Mouse (Mus musculus) bone marrow, adult 2 months (tissue): ENCODE results near the gene Zfyve1. TPM values are rescaled to one million over a fixed set of nuclear protein-coding genes. Genes with fewer than 3 reads are reported as not detected.

Experiments
- H3K27ac ChIP-seq: fragments of 200-500 bp; 2 replicates; pipeline ENCODE4 v1.5.1; 2012; ENCODE audit warnings: low read depth, mild to moderate bottlenecking, control low read depth, inconsistent platforms, low read length; ENCODE audit not compliant: control insufficient read depth, poor library complexity, insufficient read depth
- H3K4me1 ChIP-seq: fragments of 200-500 bp; 2 replicates; pipeline ENCODE4 v1.6.1; 2011; ENCODE audit warnings: low read length; ENCODE audit not compliant: control insufficient read depth, insufficient read depth
- H3K4me3 ChIP-seq: fragments of 200-500 bp; replicated peaks from 2 replicates; pipeline ENCODE3; 2011; ENCODE audit warnings: mild to moderate bottlenecking, low read depth, low read length, control low read depth; ENCODE audit not compliant: control insufficient read depth
- CTCF ChIP-seq: fragments of 200-500 bp; IDR thresholded peaks from 2 replicates; pipeline ENCODE4 v1.5.1; 2011; ENCODE audit warnings: low read length, control low read depth; ENCODE audit not compliant: control insufficient read depth, insufficient read depth
- POLR2A ChIP-seq: fragments of 200-500 bp; IDR thresholded peaks from 2 replicates; pipeline ENCODE4 v1.6.1; 2011; ENCODE audit warnings: low read depth, mild to moderate bottlenecking, control low read depth, low read length, borderline replicate concordance; ENCODE audit not compliant: control insufficient read depth
- WGBS: fragments of 180-500 bp; shearing (Covaris S2); methylation state at CpG from one replicate; pipeline ENCODE4 v1.1.7; 2018; 5-methylcytosine and 5-hydroxymethylcytosine counted together
- polyA plus RNA-seq: library from polyadenylated mRNA; stranded (reverse); fragments of >200 nt; gene quantifications from 2 replicates; pipeline ENCODE4 v1.2.4, GENCODE M21; 2011; ENCODE audit warnings: low replicate concordance; ENCODE audit not compliant: missing spikeins, insufficient read depth, insufficient read length

The Zfyve1 gene
- polyA plus RNA-seq, 1 experiment = 17.5 TPM

GRCm38 (mm10) chr12:83524329-83524728 is 72.7 kb downstream of the Zfyve1 start:
- WGBS = 78% methylated on average over 5 of the region's 5 CpGs
- no peak overlapping the region for H3K4me3 ChIP-seq
- TF ChIP-seq CTCF (no peak), POLR2A (no peak)
- H3K27ac ChIP-seq = no peak overlapping the region
- peaks cover 2% of the 10 kb centered on the region; the same call in 1 of the 2 replicates for H3K4me1 ChIP-seq

- whole genome bisulfite sequencing = 93% methylated on average over 4 of the region's 4 CpGs
- TF ChIP-seq POLR2A (no peak), CTCF (no peak)
- H3K4me3 ChIP-seq = no peak overlapping the region
- no peak overlapping the region for H3K27ac ChIP-seq
- H3K4me1 ChIP-seq = peaks cover 2% of the 10 kb centered on the region; the same call in 1 of the 2 replicates
Measured at GRCm38 (mm10) chr12:83523892-83524291, 73.1 kb downstream of the Zfyve1 start.

GRCm38 (mm10) chr12:83523056-83523455 is 74.0 kb downstream of the Zfyve1 start:
- H3K4me3 ChIP-seq = no peak overlapping the region
- WGBS = 89% methylated on average over 6 of the region's 6 CpGs
- H3K4me1 ChIP-seq = peaks cover 2% of the 10 kb centered on the region; the same call in 1 of the 2 replicates
- TF ChIP-seq POLR2A (no peak), CTCF (no peak)
- H3K27ac ChIP-seq = no peak overlapping the region

GRCm38 (mm10) chr12:83521083-83521482 is 75.9 kb downstream of the Zfyve1 start:
- 36% methylated on average over 8 of the region's 8 CpGs for WGBS
- H3K4me3 ChIP-seq = no peak overlapping the region
- H3K27ac ChIP-seq = no peak overlapping the region
- no peaks in the 10 kb centered on the region for H3K4me1 ChIP-seq
- no peak for TF ChIP-seq CTCF
- no peak for TF ChIP-seq POLR2A

GRCm38 (mm10) chr12:83520311-83520890 is 76.6 kb downstream of the Zfyve1 start, which contains the start of gene Dcaf4:
Dcaf4 (plus strand) TSS chr12:83520466.
- Histone ChIP-seq H3K4me1 (no peaks in the 10 kb centered on the region), H3K4me3 (peak within 1 kb of the TSS; percentile 97), H3K27ac (peak within 1 kb of the TSS; percentile 57; the same call in 1 of the 2 replicates)
- under 1% methylated on average over 32 of the region's 32 CpGs for WGBS
- TF ChIP-seq POLR2A = no peak
- TF ChIP-seq CTCF = peak; percentile 32; the same call in 1 of the 2 replicates

- 59% methylated on average over 3 of the region's 3 CpGs for WGBS
- H3K4me1 ChIP-seq = no peaks in the 10 kb centered on the region
- TF ChIP-seq CTCF (no peak), POLR2A (no peak)
- no peak overlapping the region for H3K4me3 ChIP-seq
- H3K27ac ChIP-seq = no peak overlapping the region
Measured at GRCm38 (mm10) chr12:83517580-83517979, 79.4 kb downstream of the Zfyve1 start.

GRCm38 (mm10) chr12:83514216-83514615 is 82.8 kb downstream of the Zfyve1 start:
- Histone ChIP-seq H3K4me1 (no peaks in the 10 kb centered on the region; the same call in 1 of the 2 replicates), H3K4me3 (no peak overlapping the region), H3K27ac (no peak overlapping the region)
- TF ChIP-seq CTCF = no peak
- WGBS = 85% methylated on average over 4 of the region's 4 CpGs

- WGBS = 64% methylated on average over 5 of the region's 5 CpGs
- no peak for TF ChIP-seq POLR2A
- no peak for TF ChIP-seq CTCF
- Histone ChIP-seq H3K27ac (no peak overlapping the region), H3K4me1 (no peaks in the 10 kb centered on the region; the same call in 1 of the 2 replicates), H3K4me3 (no peak overlapping the region)
Measured at GRCm38 (mm10) chr12:83513185-83513584, 83.8 kb downstream of the Zfyve1 start.

- Histone ChIP-seq H3K4me3 (no peak overlapping the region), H3K27ac (no peak overlapping the region), H3K4me1 (no peaks in the 10 kb centered on the region; the same call in 1 of the 2 replicates)
- no peak for TF ChIP-seq POLR2A
- TF ChIP-seq CTCF = no peak
- whole genome bisulfite sequencing = 40% methylated on average over 4 of the region's 4 CpGs
Measured at GRCm38 (mm10) chr12:83512783-83513182, 84.2 kb downstream of the Zfyve1 start.
